ENCODE assay signal across 8 mouse cellular contexts in genomic region chr12:16811477-16811876, GRCm38 (mm10). TPM values are rescaled to one million over a fixed set of nuclear protein-coding genes. Genes with fewer than 3 reads are reported as not detected.
DNase-seq lines count a peak whose midpoint lies in the region; ATAC-seq and TF ChIP-seq lines count a peak whose summit lies in the region.

No protein-coding gene starts in this region.

- peaks cover 3% of the 10 kb centered on the region; the same call in 1 of the 2 replicates for H3K4me1 ChIP-seq in heart, embryonic 11.5 days (ENCODE audit: control insufficient read depth, insufficient read depth, low read length)
- H3K4me1 ChIP-seq in forebrain, postnatal 0 days (ENCODE audit: insufficient read depth), result peaks cover 12% of the 10 kb centered on the region

- intact Hi-C loops in heart, postnatal 10 days (cut with DNase I), result no loop called here

- ATAC-seq in heart, embryonic 11.5 days (replicated peaks; ENCODE audit: insufficient number of reproducible peaks, low FRiP score, low TSS enrichment), result peak; percentile 23; the same call in 1 of the 2 replicates
- ATAC-seq in forebrain, postnatal 0 days, result no peak

- peaks cover 15% of the 10 kb centered on the region; the same call in 1 of the 2 replicates for H3K79me2 ChIP-seq in macrophage (ENCODE audit: inconsistent target)

- H3K4me3 ChIP-seq in heart, embryonic 11.5 days (ENCODE audit: low read depth, low read length), result peak overlapping the region; percentile 57
- H3K4me3 ChIP-seq in forebrain, postnatal 0 days (ENCODE audit: low read depth, low read length), result peak overlapping the region; percentile 66
- peak overlapping the region; percentile 43 for H3K4me3 ChIP-seq in macrophage (ENCODE audit: inconsistent target)

- peaks cover 11% of the 10 kb centered on the region for H3K27me3 ChIP-seq in heart, embryonic 11.5 days (ENCODE audit: control insufficient read depth, insufficient read depth, low read length)
- peaks cover 2% of the 10 kb centered on the region; the same call in 1 of the 2 replicates for H3K27me3 ChIP-seq in forebrain, postnatal 0 days (ENCODE audit: insufficient read depth, low read length)

- H3K4me2 ChIP-seq in heart, embryonic 11.5 days, result peak overlapping the region; percentile 82
- H3K4me2 ChIP-seq in forebrain, postnatal 0 days (ENCODE audit: low read depth), result peak overlapping the region; percentile 80

- no peak for DNase-seq in heart, postnatal 10 days
- DNase-seq in NIH3T3 (ENCODE audit: low read depth), result peak; percentile 13
- DNase-seq in forebrain, postnatal 0 days, result no peak
- DNase-seq in right cerebral cortex, adult 18-20 months, result no peak
- DNase-seq in right cerebral cortex, postnatal 14 days, result no peak
- no peak for DNase-seq in kidney, postnatal 14 days

- no peak overlapping the region for H3K27ac ChIP-seq in heart, embryonic 11.5 days (ENCODE audit: low read depth, low read length)
- H3K27ac ChIP-seq in forebrain, postnatal 0 days (ENCODE audit: low read depth, low read length), result no peak overlapping the region
- H3K27ac ChIP-seq in macrophage, result no peak overlapping the region

- 2% methylated on average over 15 of the region's 15 CpGs for WGBS in heart, embryonic 11.5 days (ENCODE audit: insufficient replicate concordance)
- 6% methylated on average over 15 of the region's 15 CpGs for WGBS in forebrain, postnatal 0 days
- 4% methylated on average over 15 of the region's 15 CpGs for WGBS in macrophage (ENCODE audit: missing documents)

- H3K9ac ChIP-seq in heart, embryonic 11.5 days (ENCODE audit: low read depth, low read length), result peak overlapping the region; percentile 80
- peak overlapping the region; percentile 74 for H3K9ac ChIP-seq in forebrain, postnatal 0 days

- peaks cover 8% of the 10 kb centered on the region for H3K36me3 ChIP-seq in heart, embryonic 11.5 days (ENCODE audit: control insufficient read depth, insufficient read depth, low read length)
- H3K36me3 ChIP-seq in forebrain, postnatal 0 days (ENCODE audit: insufficient read depth), result peaks cover 5% of the 10 kb centered on the region; the same call in 1 of the 2 replicates
- H3K36me3 ChIP-seq in macrophage (ENCODE audit: inconsistent target), result no peaks in the 10 kb centered on the region; the same call in 1 of the 2 replicates

- H3K9me3 ChIP-seq in heart, embryonic 11.5 days (replicated peaks; ENCODE audit: control insufficient read depth, low read length), result no peaks in the 10 kb centered on the region
- no peaks in the 10 kb centered on the region for H3K9me3 ChIP-seq in forebrain, postnatal 0 days (ENCODE audit: low read length)

- no peak for TF ChIP-seq CTCF in forebrain, postnatal 0 days (IDR thresholded peaks at IDR 0.05; ENCODE audit: low read depth)

RNA-seq across cellular contexts. Expression of gene E2f6, which starts 0.7 kb away (rescaled TPM):
- 56.0 and 59.7 TPM in 2 replicates for polyA plus RNA-seq in heart, embryonic 11.5 days (2014; fragmentation: Nextera tagmentation; extraction: Ambion mirVana)
- 10 to 100 TPM; 52.7 to 58.7 TPM for total RNA-seq in heart, postnatal 10 days (2021)
- 18.9 and 26.4 TPM in 2 replicates for total RNA-seq in forebrain, postnatal 0 days (2014; rRNA removed)
- polyA plus RNA-seq in forebrain, postnatal 0 days (2015; fragmentation: Nextera tagmentation; extraction: Ambion mirVana), result 12.2 and 15.4 TPM in 2 replicates
- total RNA-seq in macrophage (2018; cell fraction: chromatin; rRNA removed), result 10 to 100 TPM in 12 of 26 experiments, 1 to 10 TPM in 14; 2.6 to 20.5 (median 8.1) TPM
- total RNA-seq in macrophage (2018; cell fraction: cytosol; rRNA removed), result 10 to 100 TPM in 17 of 26 experiments, 1 to 10 TPM in 9; 5.8 to 15.7 (median 11.2) TPM
- total RNA-seq in macrophage (2018; cell fraction: nucleus; rRNA removed), result 10 to 100 TPM in 8 of 26 experiments, 1 to 10 TPM in 18; 3.9 to 33.8 (median 6.8) TPM
- polyA plus RNA-seq in macrophage (2018), result 9.4 to 23.3 TPM (median 14.9 TPM) in 3 replicates

RNA-seq across cellular contexts. Expression of gene Greb1, which starts 10.8 kb away (rescaled TPM):
- polyA plus RNA-seq in heart, embryonic 11.5 days (2014; fragmentation: Nextera tagmentation; extraction: Ambion mirVana), result 1.9 and 3.1 TPM in 2 replicates
- under 1 TPM; 0.55 to 0.74 TPM for total RNA-seq in heart, postnatal 10 days (2021)
- 0.48 and 1.6 TPM in 2 replicates for total RNA-seq in forebrain, postnatal 0 days (2014; rRNA removed)
- 0.15 and 0.25 TPM in 2 replicates for polyA plus RNA-seq in forebrain, postnatal 0 days (2015; fragmentation: Nextera tagmentation; extraction: Ambion mirVana)
- under 1 TPM in 1 of 26 experiments, not detected in 25; 0.94 TPM for total RNA-seq in macrophage (2018; cell fraction: chromatin; rRNA removed)
- total RNA-seq in macrophage (2018; cell fraction: cytosol; rRNA removed), result under 1 TPM in 11 of 26 experiments, not detected in 15; under 0.01 to 0.14 (median 0.07) TPM
- total RNA-seq in macrophage (2018; cell fraction: nucleus; rRNA removed), result under 1 TPM in 1 of 26 experiments, not detected in 25; 0.10 TPM
- 0.11 TPM in 1 of 3 replicates, not detected in the others for polyA plus RNA-seq in macrophage (2018)
